Mouse (Mus musculus): ENCODE data around the gene Hba-a2. TPM values are rescaled to one million over a fixed set of nuclear protein-coding genes. Genes with fewer than 3 reads are reported as not detected.
"Not testable (repeated sequence)": the region's sequence is repeated elsewhere in the genome, so short reads cannot be mapped to it uniquely, and the experiment has no call there.

The Hba-a2 gene
- polyA plus RNA-seq (2015; fragmentation: Nextera tagmentation; extraction: Ambion mirVana) = 36,578 and 41,568 TPM in 2 replicates

- no CpG with 5 or more reads among the region's 4 CpGs for WGBS
- not testable (repeated sequence) for H3K4me1 ChIP-seq (ENCODE audit: control insufficient read depth, insufficient read depth, low read length); H3K36me3 ChIP-seq (ENCODE audit: control insufficient read depth, insufficient read depth); H3K4me2 ChIP-seq (ENCODE audit: low read depth, low read length); ATAC-seq (replicated peaks; ENCODE audit: extremely low read depth, insufficient read depth, low FRiP score); H3K9me3 ChIP-seq (replicated peaks; ENCODE audit: control insufficient read depth, low read length); H3K27ac ChIP-seq (ENCODE audit: low read length); H3K27me3 ChIP-seq (ENCODE audit: control insufficient read depth, insufficient read depth, low read length); H3K9ac ChIP-seq (ENCODE audit: low read length); H3K4me3 ChIP-seq (ENCODE audit: low read length)
Observed at GRCm38 (mm10) chr11:32296203-32296602, at the start of gene Hba-a2. TSS of gene Hba-a2 (plus strand) at chr11:32296489.

GRCm38 (mm10) chr11:32247068-32247467 lies 49.2 kb upstream of the Hba-a2 start:
- Histone ChIP-seq H3K27ac (ENCODE audit: low read length) (no peak overlapping the region), H3K9ac (ENCODE audit: low read length) (no peak overlapping the region), H3K4me2 (ENCODE audit: low read depth, low read length) (no peak overlapping the region), H3K9me3 (replicated peaks; ENCODE audit: control insufficient read depth, low read length) (no peaks in the 10 kb centered on the region), H3K4me3 (ENCODE audit: low read length) (no peak overlapping the region), H3K4me1 (ENCODE audit: control insufficient read depth, insufficient read depth, low read length) (peaks cover 8% of the 10 kb centered on the region; the same call in 1 of the 2 replicates), H3K36me3 (ENCODE audit: control insufficient read depth, insufficient read depth) (peaks cover 18% of the 10 kb centered on the region), H3K27me3 (ENCODE audit: control insufficient read depth, insufficient read depth, low read length) (no peaks in the 10 kb centered on the region)
- ATAC-seq (replicated peaks; ENCODE audit: extremely low read depth, insufficient read depth, low FRiP score) = no peak

GRCm38 (mm10) chr11:32248350-32248749 lies 47.9 kb upstream of the Hba-a2 start:
- Histone ChIP-seq H3K4me3 (ENCODE audit: low read length) (no peak overlapping the region), H3K4me1 (ENCODE audit: control insufficient read depth, insufficient read depth, low read length) (peaks cover 7% of the 10 kb centered on the region; the same call in 1 of the 2 replicates), H3K27me3 (ENCODE audit: control insufficient read depth, insufficient read depth, low read length) (no peaks in the 10 kb centered on the region), H3K4me2 (ENCODE audit: low read depth, low read length) (no peak overlapping the region), H3K9ac (ENCODE audit: low read length) (no peak overlapping the region), H3K27ac (ENCODE audit: low read length) (no peak overlapping the region), H3K36me3 (ENCODE audit: control insufficient read depth, insufficient read depth) (peaks cover 18% of the 10 kb centered on the region), H3K9me3 (replicated peaks; ENCODE audit: control insufficient read depth, low read length) (no peaks in the 10 kb centered on the region)
- no peak for ATAC-seq (replicated peaks; ENCODE audit: extremely low read depth, insufficient read depth, low FRiP score)
- WGBS = 80% methylated on average over 3 of the region's 3 CpGs

GRCm38 (mm10) chr11:32250880-32251763 lies 45.2 kb upstream of the Hba-a2 start:
- Histone ChIP-seq H3K4me2 (ENCODE audit: low read depth, low read length) (no peak overlapping the region), H3K9ac (ENCODE audit: low read length) (no peak overlapping the region), H3K27ac (ENCODE audit: low read length) (no peak overlapping the region), H3K27me3 (ENCODE audit: control insufficient read depth, insufficient read depth, low read length) (no peaks in the 10 kb centered on the region), H3K4me1 (ENCODE audit: control insufficient read depth, insufficient read depth, low read length) (no peaks in the 10 kb centered on the region), H3K4me3 (ENCODE audit: low read length) (no peak overlapping the region), H3K36me3 (ENCODE audit: control insufficient read depth, insufficient read depth) (peaks cover 23% of the 10 kb centered on the region), H3K9me3 (replicated peaks; ENCODE audit: control insufficient read depth, low read length) (no peaks in the 10 kb centered on the region)
- ATAC-seq (replicated peaks; ENCODE audit: extremely low read depth, insufficient read depth, low FRiP score) = no peak
- 86% methylated on average over 8 of the region's 8 CpGs for WGBS

GRCm38 (mm10) chr11:32253121-32253520 lies 43.2 kb upstream of the Hba-a2 start:
- Histone ChIP-seq H3K9me3 (replicated peaks; ENCODE audit: control insufficient read depth, low read length) (no peaks in the 10 kb centered on the region), H3K9ac (ENCODE audit: low read length) (no peak overlapping the region), H3K4me3 (ENCODE audit: low read length) (no peak overlapping the region), H3K27ac (ENCODE audit: low read length) (no peak overlapping the region), H3K4me1 (ENCODE audit: control insufficient read depth, insufficient read depth, low read length) (no peaks in the 10 kb centered on the region), H3K4me2 (ENCODE audit: low read depth, low read length) (no peak overlapping the region), H3K27me3 (ENCODE audit: control insufficient read depth, insufficient read depth, low read length) (no peaks in the 10 kb centered on the region), H3K36me3 (ENCODE audit: control insufficient read depth, insufficient read depth) (peaks cover 16% of the 10 kb centered on the region)
- ATAC-seq (replicated peaks; ENCODE audit: extremely low read depth, insufficient read depth, low FRiP score) = no peak
- WGBS = 96% methylated on average over 1 of the region's 1 CpGs

GRCm38 (mm10) chr11:32256146-32256545 lies 40.1 kb upstream of the Hba-a2 start:
- Histone ChIP-seq H3K27ac (ENCODE audit: low read length) (no peak overlapping the region), H3K9me3 (replicated peaks; ENCODE audit: control insufficient read depth, low read length) (no peaks in the 10 kb centered on the region), H3K9ac (ENCODE audit: low read length) (no peak overlapping the region), H3K4me2 (ENCODE audit: low read depth, low read length) (no peak overlapping the region), H3K4me3 (ENCODE audit: low read length) (no peak overlapping the region), H3K4me1 (ENCODE audit: control insufficient read depth, insufficient read depth, low read length) (no peaks in the 10 kb centered on the region), H3K27me3 (ENCODE audit: control insufficient read depth, insufficient read depth, low read length) (no peaks in the 10 kb centered on the region), H3K36me3 (ENCODE audit: control insufficient read depth, insufficient read depth) (peaks cover 5% of the 10 kb centered on the region; the same call in 1 of the 2 replicates)
- WGBS = 97% methylated on average over 1 of the region's 1 CpGs
- no peak for ATAC-seq (replicated peaks; ENCODE audit: extremely low read depth, insufficient read depth, low FRiP score)

GRCm38 (mm10) chr11:32256566-32256965 lies 39.7 kb upstream of the Hba-a2 start:
- no peak overlapping the region for H3K9ac ChIP-seq (ENCODE audit: low read length)
- H3K4me2 ChIP-seq (ENCODE audit: low read depth, low read length) = no peak overlapping the region

GRCm38 (mm10) chr11:32262674-32263415 lies 33.4 kb upstream of the Hba-a2 start:
- Histone ChIP-seq H3K36me3 (ENCODE audit: control insufficient read depth, insufficient read depth) (0 out of 2 replicates have a peak, but pooled peaks cover 2% of the 10 kb centered on the region), H3K9me3 (replicated peaks; ENCODE audit: control insufficient read depth, low read length) (no peaks in the 10 kb centered on the region), H3K27me3 (ENCODE audit: control insufficient read depth, insufficient read depth, low read length) (no peaks in the 10 kb centered on the region), H3K9ac (ENCODE audit: low read length) (no peak overlapping the region), H3K4me3 (ENCODE audit: low read length) (no peak overlapping the region), H3K27ac (ENCODE audit: low read length) (no peak overlapping the region), H3K4me2 (ENCODE audit: low read depth, low read length) (no peak overlapping the region), H3K4me1 (ENCODE audit: control insufficient read depth, insufficient read depth, low read length) (peaks cover 2% of the 10 kb centered on the region)
- no peak for ATAC-seq (replicated peaks; ENCODE audit: extremely low read depth, insufficient read depth, low FRiP score)
- 67% methylated on average over 10 of the region's 10 CpGs for WGBS

More at GRCm38 (mm10) chr11:32256566-32256965, 39.7 kb upstream of the Hba-a2 start:
- no peak overlapping the region for H3K4me3 ChIP-seq (ENCODE audit: low read length)
- 85% methylated on average over 3 of the region's 3 CpGs for WGBS
- no peak for ATAC-seq (replicated peaks; ENCODE audit: extremely low read depth, insufficient read depth, low FRiP score)
- H3K4me1 ChIP-seq (ENCODE audit: control insufficient read depth, insufficient read depth, low read length) = no peaks in the 10 kb centered on the region
- H3K27ac ChIP-seq (ENCODE audit: low read length) = no peak overlapping the region
- H3K9me3 ChIP-seq (replicated peaks; ENCODE audit: control insufficient read depth, low read length) = no peaks in the 10 kb centered on the region
- no peaks in the 10 kb centered on the region for H3K27me3 ChIP-seq (ENCODE audit: control insufficient read depth, insufficient read depth, low read length)
- peaks cover 5% of the 10 kb centered on the region; the same call in 1 of the 2 replicates for H3K36me3 ChIP-seq (ENCODE audit: control insufficient read depth, insufficient read depth)

All from heart, embryonic 16.5 days (tissue).